Mouse (Mus musculus): ENCODE measurements at regions not wholly inside any gene's neighbourhood (a gene's known extent, or its start where the extent isn't known, plus 50 kb on each side); places are given as distances from the start of the nearest gene placed in this dataset.

DNA sequence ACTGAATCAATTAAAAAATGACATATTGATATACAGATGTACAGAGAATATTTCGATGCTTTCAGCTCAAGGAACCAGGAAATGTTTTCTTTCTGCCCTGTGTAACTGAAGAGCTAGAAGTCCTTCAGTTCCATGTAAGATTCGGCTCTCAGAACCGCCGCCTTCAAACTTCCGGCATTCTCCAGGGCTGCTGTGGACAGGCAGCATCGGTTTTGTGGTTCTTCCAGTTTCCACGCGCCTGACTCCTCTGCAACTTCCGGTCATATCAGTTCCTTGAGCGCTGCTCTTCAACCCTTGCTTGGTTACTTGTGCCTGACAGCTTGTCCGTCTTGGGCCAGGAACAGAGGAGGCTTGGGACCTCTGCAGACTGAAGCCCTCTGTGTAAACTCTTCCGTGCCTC is 53.0 kb upstream of the Cep78 start:
- no peak for TF ChIP-seq GATA1 (IDR thresholded peaks at IDR 0.05; ENCODE audit: borderline replicate concordance, low read length)
- no peak for TF ChIP-seq FLI1 (IDR thresholded peaks at IDR 0.05; ENCODE audit: low read length)
